Comparison of ENCODE assay signal across 8 mouse cellular contexts in genomic region chr1:132536416-132536815, GRCm38 (mm10).
"Had no signal": no experiment of that assay in that cellular context is flagged by ENCODE, and none has a peak within 500 bp of the region (broad histone marks: within the 10 kb centered on the region; RNA-seq: fewer than 3 reads in every experiment).

No protein-coding gene starts in this region.

- DNase-seq: kidney, postnatal 10 days; kidney, postnatal 36 days; liver, embryonic 13.5 days; lung, adult 2 months; midbrain, embryonic 14.5 days; thymus, adult 2 months; thymus, postnatal 14 days; thymus, postnatal 4 days had no signal
